Mouse (Mus musculus) megakaryocyte, embryonic 14.5 days (primary cell): Measurements from ENCODE around the gene Il1r1. TPM values are rescaled to one million over a fixed set of nuclear protein-coding genes. Genes with fewer than 3 reads are reported as not detected.

ENCODE experiments used
- H3K27me3 ChIP-seq: replicated peaks from 2 replicates; pipeline ENCODE3; 2012; ENCODE audit warnings: inconsistent platforms
- H3K36me3 ChIP-seq: replicated peaks from 2 replicates; pipeline ENCODE3; 2012; ENCODE audit warnings: low read length, inconsistent platforms, mixed read lengths
- H3K4me1 ChIP-seq: 2 replicates; pipeline ENCODE4 v1.6.1; 2012; ENCODE audit warnings: inconsistent platforms
- H3K4me3 ChIP-seq: replicated peaks from 2 replicates; pipeline ENCODE3; 2012; ENCODE audit warnings: moderate library complexity, mild to moderate bottlenecking, inconsistent platforms
- H3K9me3 ChIP-seq: 2 replicates; pipeline ENCODE4 v1.6.1; 2012; ENCODE audit warnings: inconsistent platforms
- FLI1 ChIP-seq: IDR thresholded peaks from 2 replicates; pipeline ENCODE4 v1.6.1; 2012; ENCODE audit warnings: low read length, inconsistent platforms, mixed read lengths
- GATA1 ChIP-seq: IDR thresholded peaks from 3 replicates; pipeline ENCODE4 v1.6.1; 2012; ENCODE audit warnings: mixed read lengths, low read length, inconsistent platforms, borderline replicate concordance
- polyA plus RNA-seq: library from polyadenylated mRNA; stranded (reverse); fragments of >175 nt; gene quantifications from 2 replicates; pipeline ENCODE4 v1.2.3, GENCODE M21; 2012; ENCODE audit warnings: low replicate concordance; ENCODE audit not compliant: insufficient read depth

The Il1r1 gene
- polyA plus RNA-seq, 1 experiment: 0.07 TPM

- H3K4me3 ChIP-seq: no peak overlapping the region
- no peaks in the 10 kb centered on the region for H3K36me3 ChIP-seq
- peaks cover 8% of the 10 kb centered on the region for H3K4me1 ChIP-seq
- TF ChIP-seq FLI1 (no peak), GATA1 (no peak)
- H3K9me3 ChIP-seq: no peaks in the 10 kb centered on the region
- H3K27me3 ChIP-seq: peaks cover 7% of the 10 kb centered on the region
Observed at GRCm38 (mm10) chr1:40327604-40328003, 102.7 kb downstream of the Il1r1 start.

- Histone ChIP-seq H3K4me3 (no peak overlapping the region), H3K4me1 (peaks cover 4% of the 10 kb centered on the region), H3K9me3 (no peaks in the 10 kb centered on the region), H3K27me3 (peaks cover 7% of the 10 kb centered on the region), H3K36me3 (no peaks in the 10 kb centered on the region)
- no peak for TF ChIP-seq FLI1
- no peak for TF ChIP-seq GATA1
Observed at GRCm38 (mm10) chr1:40329526-40329925, 104.6 kb downstream of the Il1r1 start.

- no peak overlapping the region for H3K4me3 ChIP-seq
- peaks cover 6% of the 10 kb centered on the region for H3K27me3 ChIP-seq
- H3K4me1 ChIP-seq: peaks cover 2% of the 10 kb centered on the region; the same call in 1 of the 2 replicates
- H3K36me3 ChIP-seq: no peaks in the 10 kb centered on the region
- no peak for TF ChIP-seq FLI1
- TF ChIP-seq GATA1: no peak
- H3K9me3 ChIP-seq: no peaks in the 10 kb centered on the region
Observed at GRCm38 (mm10) chr1:40330181-40330580, 105.3 kb downstream of the Il1r1 start.

GRCm38 (mm10) chr1:40339346-40339745 is 114.5 kb downstream of the Il1r1 start:
- H3K36me3 ChIP-seq: no peaks in the 10 kb centered on the region
- no peaks in the 10 kb centered on the region for H3K27me3 ChIP-seq
- H3K9me3 ChIP-seq: no peaks in the 10 kb centered on the region
- no peak for TF ChIP-seq GATA1
- TF ChIP-seq FLI1: no peak
- H3K4me1 ChIP-seq: no peaks in the 10 kb centered on the region
- H3K4me3 ChIP-seq: no peak overlapping the region

GRCm38 (mm10) chr1:40340102-40340501 is 115.2 kb downstream of the Il1r1 start:
- Histone ChIP-seq H3K4me1 (no peaks in the 10 kb centered on the region), H3K27me3 (no peaks in the 10 kb centered on the region), H3K4me3 (no peak overlapping the region), H3K9me3 (no peaks in the 10 kb centered on the region), H3K36me3 (no peaks in the 10 kb centered on the region)
- TF ChIP-seq GATA1: no peak
- no peak for TF ChIP-seq FLI1

GRCm38 (mm10) chr1:40352158-40352903 is 127.5 kb downstream of the Il1r1 start:
- H3K9me3 ChIP-seq: no peaks in the 10 kb centered on the region
- no peak for TF ChIP-seq GATA1
- no peak for TF ChIP-seq FLI1
- H3K4me3 ChIP-seq: no peak overlapping the region
- no peaks in the 10 kb centered on the region for H3K27me3 ChIP-seq
- no peaks in the 10 kb centered on the region for H3K4me1 ChIP-seq
- no peaks in the 10 kb centered on the region for H3K36me3 ChIP-seq

GRCm38 (mm10) chr1:40352904-40353286 is 128.0 kb downstream of the Il1r1 start:
- Histone ChIP-seq H3K4me1 (no peaks in the 10 kb centered on the region), H3K36me3 (no peaks in the 10 kb centered on the region), H3K9me3 (no peaks in the 10 kb centered on the region), H3K4me3 (no peak overlapping the region), H3K27me3 (no peaks in the 10 kb centered on the region)
- TF ChIP-seq GATA1 (no peak), FLI1 (no peak)

- no peak for TF ChIP-seq FLI1
- TF ChIP-seq GATA1: no peak
- Histone ChIP-seq H3K4me1 (peaks cover 13% of the 10 kb centered on the region), H3K36me3 (no peaks in the 10 kb centered on the region), H3K27me3 (no peaks in the 10 kb centered on the region), H3K9me3 (no peaks in the 10 kb centered on the region), H3K4me3 (no peak overlapping the region)
Observed at GRCm38 (mm10) chr1:40354665-40355064, 129.8 kb downstream of the Il1r1 start.

GRCm38 (mm10) chr1:40355431-40355843 is 130.6 kb downstream of the Il1r1 start:
- Histone ChIP-seq H3K4me1 (peaks cover 16% of the 10 kb centered on the region), H3K27me3 (no peaks in the 10 kb centered on the region), H3K36me3 (no peaks in the 10 kb centered on the region), H3K4me3 (no peak overlapping the region), H3K9me3 (no peaks in the 10 kb centered on the region)
- TF ChIP-seq FLI1 (no peak), GATA1 (no peak)

GRCm38 (mm10) chr1:40355904-40356521 is 131.1 kb downstream of the Il1r1 start:
- H3K4me1 ChIP-seq: peaks cover 16% of the 10 kb centered on the region
- TF ChIP-seq FLI1 (no peak), GATA1 (no peak)
- H3K9me3 ChIP-seq: no peaks in the 10 kb centered on the region
- H3K27me3 ChIP-seq: no peaks in the 10 kb centered on the region
- H3K4me3 ChIP-seq: no peak overlapping the region
- H3K36me3 ChIP-seq: no peaks in the 10 kb centered on the region

- TF ChIP-seq GATA1 (no peak), FLI1 (no peak)
- H3K9me3 ChIP-seq: no peaks in the 10 kb centered on the region
- no peak overlapping the region for H3K4me3 ChIP-seq
- peaks cover 2% of the 10 kb centered on the region for H3K27me3 ChIP-seq
- H3K36me3 ChIP-seq: no peaks in the 10 kb centered on the region
- H3K4me1 ChIP-seq: peaks cover 16% of the 10 kb centered on the region
Observed at GRCm38 (mm10) chr1:40357921-40358320, 133.0 kb downstream of the Il1r1 start.
